Mouse (Mus musculus): ENCODE measurements around the gene Sult6b1.

Sult6b1 gene

GRCm38 (mm10) chr17:78906892-78907291 is at the start of gene Sult6b1:
Gene Sult6b1 (minus strand): TSS chr17:78906992.
- in situ Hi-C loops (cut with MboI; ENCODE audit: low sequenced_read_pairs) = no loop called here

GRCm38 (mm10) chr17:78953240-78953639 is 46.4 kb upstream of the Sult6b1 start:
- in situ Hi-C loops (cut with MboI; ENCODE audit: low sequenced_read_pairs) = no loop called here

GRCm38 (mm10) chr17:78952070-78952469 is 45.3 kb upstream of the Sult6b1 start:
- in situ Hi-C loops (cut with MboI; ENCODE audit: low sequenced_read_pairs) = no loop called here

- in situ Hi-C loops (cut with MboI; ENCODE audit: low sequenced_read_pairs) = no loop called here
Measured at GRCm38 (mm10) chr17:78951225-78951624, 44.4 kb upstream of the Sult6b1 start.

GRCm38 (mm10) chr17:78942579-78942978 is 35.8 kb upstream of the Sult6b1 start:
- in situ Hi-C loops (cut with MboI; ENCODE audit: low sequenced_read_pairs) = no loop called here

DNA sequence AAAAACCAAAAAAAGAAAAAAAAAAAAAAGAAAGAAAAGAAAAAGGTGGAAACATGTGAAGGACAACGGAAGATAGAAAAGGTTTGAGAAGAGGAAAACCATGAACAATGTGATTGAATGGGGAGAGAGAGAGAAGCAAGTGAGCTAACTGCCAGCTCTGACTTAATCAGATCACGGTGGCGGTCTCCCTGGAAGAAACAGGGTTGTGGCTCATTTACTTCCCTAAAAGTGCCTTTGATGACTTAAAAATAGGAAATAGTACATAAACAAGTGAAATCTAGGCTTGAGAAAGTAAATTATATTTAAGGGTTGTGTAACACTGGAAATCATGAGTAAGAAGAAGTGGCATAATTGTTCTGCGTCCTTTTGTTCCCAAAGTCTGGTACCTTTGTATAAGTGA is 32.1 kb upstream of the Sult6b1 start:
- in situ Hi-C loops (cut with MboI; ENCODE audit: low sequenced_read_pairs) = no loop called here

DNA sequence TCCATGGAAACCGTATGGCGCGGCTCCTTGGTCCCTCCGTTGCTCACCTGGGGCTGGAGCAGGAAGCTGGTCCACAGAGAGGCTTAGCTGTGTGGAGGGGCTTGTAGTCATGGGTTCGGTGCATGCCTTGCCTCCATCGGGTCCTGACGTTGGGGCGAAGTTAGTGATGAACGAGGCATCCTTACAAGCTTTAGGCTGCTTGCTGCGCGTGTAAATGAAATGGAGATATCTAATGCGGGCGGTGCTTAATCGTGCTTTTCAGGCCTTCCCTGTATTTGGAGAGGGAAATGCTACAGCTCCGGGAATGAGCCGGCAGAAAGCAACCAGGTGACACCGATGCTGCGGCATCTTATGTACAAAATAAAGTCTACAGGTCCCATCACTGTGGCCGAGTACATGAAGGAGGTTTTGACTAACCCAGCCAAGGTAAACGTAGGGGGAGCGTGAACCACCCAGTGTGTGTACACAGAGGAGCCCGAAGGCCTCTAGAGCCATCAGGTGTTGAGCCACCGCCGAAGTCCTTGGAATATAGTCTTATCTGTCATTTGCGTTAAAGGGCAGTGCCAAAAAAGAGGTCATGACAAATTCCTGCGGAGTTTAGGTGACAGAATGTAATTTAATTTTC is 30.5 kb upstream of the Sult6b1 start:
- in situ Hi-C loops (cut with MboI; ENCODE audit: low sequenced_read_pairs) = no loop called here

- in situ Hi-C loops (cut with MboI; ENCODE audit: low sequenced_read_pairs) = no loop called here
Measured at GRCm38 (mm10) chr17:78936466-78937228, 29.9 kb upstream of the Sult6b1 start, which contains the start of the genes Cebpz and Ndufaf7. Gene Cebpz (minus strand): TSS chr17:78937066. Gene Ndufaf7 (plus strand): TSS chr17:78937136.

GRCm38 (mm10) chr17:78935857-78936256 is 29.1 kb upstream of the Sult6b1 start:
- in situ Hi-C loops (cut with MboI; ENCODE audit: low sequenced_read_pairs) = no loop called here

DNA sequence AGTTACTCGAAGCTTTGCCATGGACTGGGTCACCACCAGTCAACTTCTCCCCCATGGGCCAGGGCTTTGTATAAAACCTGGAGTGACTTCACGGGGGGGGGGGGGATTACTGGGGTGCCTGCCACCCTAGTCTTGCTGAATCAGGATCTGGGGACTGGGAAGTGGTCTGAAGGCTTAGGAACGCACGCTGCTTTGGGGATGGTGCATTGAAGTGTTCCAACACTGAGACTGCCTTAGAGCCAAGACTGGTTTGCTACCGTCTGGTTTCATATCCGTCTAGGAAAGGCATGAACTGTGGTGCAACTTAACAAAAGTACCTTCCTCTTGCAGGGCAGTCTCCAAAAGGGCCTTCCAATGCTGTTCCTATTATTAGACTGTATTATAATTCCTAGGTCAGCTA is 10.9 kb upstream of the Sult6b1 start:
- in situ Hi-C loops (cut with MboI; ENCODE audit: low sequenced_read_pairs) = no loop called here

DNA sequence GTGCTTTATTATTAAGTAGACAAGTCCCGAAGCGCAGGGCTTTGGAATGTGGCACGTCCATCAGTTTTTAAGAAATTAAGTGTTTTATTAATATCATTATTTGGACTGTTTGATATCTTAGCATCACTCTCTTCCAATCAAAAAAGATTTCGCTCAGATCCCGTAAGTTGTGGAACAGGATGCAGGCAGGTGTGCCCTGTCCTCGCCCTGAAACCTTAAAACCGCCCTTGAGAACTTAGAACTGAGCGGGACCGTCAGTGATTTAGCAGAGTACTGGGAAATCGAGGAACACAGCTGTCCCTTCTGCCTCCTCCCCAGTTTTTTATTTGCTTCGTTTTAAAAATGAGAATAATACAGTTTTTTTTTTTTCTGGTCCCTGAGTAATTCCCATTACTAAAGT is 10.1 kb upstream of the Sult6b1 start:
- in situ Hi-C loops (cut with MboI; ENCODE audit: low sequenced_read_pairs) = no loop called here

- in situ Hi-C loops (cut with MboI; ENCODE audit: low sequenced_read_pairs) = no loop called here
Measured at GRCm38 (mm10) chr17:78916369-78916813, 9.6 kb upstream of the Sult6b1 start, which contains the start of gene Cebpzos. Gene Cebpzos (plus strand): TSS chr17:78916500.

DNA sequence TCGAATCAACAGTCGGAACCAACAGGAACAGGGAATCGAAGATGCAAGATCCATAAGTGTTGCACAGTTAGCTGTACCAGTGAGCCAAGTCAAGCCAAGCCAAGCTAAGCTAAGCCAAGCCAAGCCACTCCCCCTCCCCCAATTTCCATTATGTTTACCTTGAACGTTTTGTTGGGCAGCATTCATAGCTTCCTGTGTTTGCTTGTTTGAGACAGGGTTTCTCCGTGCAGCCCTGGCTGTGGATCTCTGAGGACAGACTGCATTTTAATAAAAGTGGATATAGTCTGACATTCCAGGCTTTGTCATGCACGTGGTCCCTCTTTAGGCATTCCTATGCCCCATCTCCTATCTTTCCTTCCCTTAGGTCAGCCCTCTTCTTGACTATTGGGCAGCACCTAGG is 9.0 kb upstream of the Sult6b1 start:
- in situ Hi-C loops (cut with MboI; ENCODE audit: low sequenced_read_pairs) = no loop called here

DNA sequence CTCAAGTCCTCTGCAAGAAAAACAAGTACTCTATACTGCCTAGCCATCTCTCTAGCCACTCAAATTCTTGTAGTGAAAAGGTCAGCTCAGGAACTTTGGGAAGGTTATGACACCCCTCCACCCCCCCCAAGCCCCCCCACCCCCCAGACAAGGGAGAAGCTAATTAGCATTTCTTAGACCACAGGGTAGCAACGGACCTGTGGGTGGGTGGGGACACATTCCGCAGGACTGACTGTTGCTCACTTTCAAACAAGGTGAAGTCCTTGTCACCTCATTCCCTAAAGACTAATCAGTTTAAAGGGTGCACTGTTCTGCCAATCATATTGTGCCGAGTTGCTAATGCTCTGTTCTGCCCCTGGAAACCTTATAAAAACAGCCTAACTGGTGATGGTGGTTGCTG is 7.1 kb upstream of the Sult6b1 start:
- in situ Hi-C loops (cut with MboI; ENCODE audit: low sequenced_read_pairs) = no loop called here

DNA sequence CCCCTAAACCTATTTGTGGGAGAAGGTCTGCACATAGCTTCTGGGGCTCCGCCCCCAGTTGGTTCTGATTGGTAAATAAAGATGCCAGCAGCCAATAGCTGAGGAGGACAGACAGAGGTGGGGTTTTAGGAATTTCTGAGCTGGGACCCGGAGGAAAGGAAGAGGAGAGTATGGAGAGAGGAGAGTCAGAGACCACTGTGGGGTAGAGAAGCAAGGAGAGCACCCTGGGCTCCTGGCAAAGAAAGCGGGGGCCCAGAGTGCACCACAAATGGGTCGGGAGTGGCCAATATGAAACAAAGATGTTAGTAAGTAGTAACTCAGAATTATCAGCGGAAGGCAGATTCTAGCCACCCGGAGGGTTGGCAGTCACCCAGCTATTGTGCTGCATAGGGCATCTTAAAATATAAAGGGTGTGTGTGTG is 6.1 kb upstream of the Sult6b1 start:
- in situ Hi-C loops (cut with MboI; ENCODE audit: low sequenced_read_pairs) = no loop called here

- in situ Hi-C loops (cut with MboI; ENCODE audit: low sequenced_read_pairs) = no loop called here
Measured at GRCm38 (mm10) chr17:78909374-78909773, 2.6 kb upstream of the Sult6b1 start.

GRCm38 (mm10) chr17:78903158-78903557 is 3.6 kb downstream of the Sult6b1 start:
- in situ Hi-C loops (cut with MboI; ENCODE audit: low sequenced_read_pairs) = no loop called here

GRCm38 (mm10) chr17:78895394-78895793 is 11.4 kb downstream of the Sult6b1 start:
- in situ Hi-C loops (cut with MboI; ENCODE audit: low sequenced_read_pairs) = no loop called here

DNA sequence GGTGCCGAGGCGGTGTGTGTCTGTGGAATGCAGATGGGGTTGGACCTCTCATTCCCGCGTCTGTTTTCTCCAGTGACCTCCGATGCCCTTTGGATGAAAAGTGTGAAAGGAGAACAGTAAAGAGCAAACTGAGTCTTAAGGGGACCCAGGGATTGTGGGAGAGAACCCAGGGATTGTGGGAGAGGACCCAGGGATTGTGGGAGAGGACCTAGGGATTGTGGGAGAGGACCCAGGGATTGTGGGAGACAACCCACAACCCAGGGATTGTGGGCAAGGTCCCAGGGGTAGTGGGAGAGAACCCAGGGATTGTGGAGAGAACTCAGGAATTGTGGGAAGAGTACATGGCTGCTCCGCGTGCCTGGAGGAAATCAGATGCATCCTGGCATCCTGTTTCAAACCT is 11.8 kb downstream of the Sult6b1 start:
- in situ Hi-C loops (cut with MboI; ENCODE audit: low sequenced_read_pairs) = no loop called here

GRCm38 (mm10) chr17:78891020-78891419 is 15.8 kb downstream of the Sult6b1 start:
- in situ Hi-C loops (cut with MboI; ENCODE audit: low sequenced_read_pairs) = no loop called here

DNA sequence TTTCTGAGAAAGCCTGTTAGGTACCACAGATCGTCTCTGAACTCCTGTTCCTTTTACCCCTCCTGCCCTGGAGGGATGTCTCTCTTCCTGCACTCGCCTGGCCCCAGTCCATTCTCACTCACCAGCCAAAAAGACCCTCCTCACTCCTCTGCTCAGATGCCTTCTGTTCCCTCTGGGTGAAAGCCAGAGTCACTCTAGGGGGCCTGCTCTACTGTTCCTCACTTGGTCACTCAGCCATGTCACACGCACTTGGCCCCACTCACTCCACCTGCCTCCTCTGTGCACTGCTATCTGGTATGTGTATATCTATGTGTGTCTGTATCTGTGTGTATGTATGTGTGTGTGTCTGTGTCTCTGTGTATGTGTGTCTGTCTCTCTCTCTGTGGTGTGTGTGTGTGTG is 17.6 kb downstream of the Sult6b1 start:
- in situ Hi-C loops (cut with MboI; ENCODE audit: low sequenced_read_pairs) = no loop called here

DNA sequence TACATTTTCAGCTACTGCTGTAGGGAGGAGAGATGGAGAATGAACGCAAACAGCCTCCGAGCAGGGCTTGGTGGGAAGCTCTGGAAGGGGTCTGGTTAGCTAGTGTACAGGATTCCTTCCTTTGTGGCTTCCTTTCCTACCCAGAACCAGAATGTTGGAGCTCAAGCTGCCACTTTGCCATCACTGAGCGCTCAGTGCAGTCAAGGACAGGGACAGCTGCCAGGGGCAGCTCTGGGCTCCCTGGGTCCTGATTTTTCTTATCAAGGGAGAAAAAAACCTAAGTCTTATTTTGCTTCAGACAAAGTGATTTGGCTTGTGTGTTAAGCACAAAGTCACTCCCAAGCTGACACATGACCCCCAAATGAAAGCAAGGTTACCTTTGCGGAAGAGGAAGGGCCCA is 18.2 kb downstream of the Sult6b1 start:
- in situ Hi-C loops (cut with MboI; ENCODE audit: low sequenced_read_pairs) = no loop called here
